Mouse (Mus musculus): ENCODE data around the gene Tmem95.

DNA sequence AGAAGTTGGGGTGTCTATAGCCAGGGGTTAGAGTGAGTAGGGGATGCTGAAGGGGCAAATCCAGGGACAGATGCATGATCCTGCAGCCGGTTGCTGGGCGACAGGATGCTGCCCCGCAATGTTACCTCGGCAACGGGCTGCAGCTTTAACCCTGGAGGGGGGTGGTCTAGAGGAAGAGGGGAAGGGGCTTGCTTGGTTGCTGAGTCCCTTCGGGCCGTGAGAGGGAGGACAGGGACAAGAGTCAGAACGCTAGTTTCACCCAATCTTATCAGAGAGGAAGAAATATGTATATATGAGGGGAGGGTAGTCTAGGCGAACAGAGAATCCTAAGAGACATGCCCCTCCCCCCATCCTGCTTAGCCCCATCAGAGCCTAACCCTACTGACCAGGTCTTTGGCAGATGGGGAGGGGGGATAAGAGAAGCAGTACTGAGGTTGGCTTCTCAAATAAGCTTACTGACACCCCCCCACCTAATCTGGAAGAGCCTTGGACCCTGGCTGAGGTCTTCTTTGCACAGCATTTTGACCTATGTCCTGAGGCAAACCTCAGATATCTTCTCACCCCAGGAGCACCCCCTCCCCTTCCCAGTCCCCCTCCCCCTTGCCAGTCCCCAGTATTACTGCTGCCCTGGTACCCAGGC, 42.4 kb downstream of the Tmem95 start:
- TF ChIP-seq POLR2A (IDR thresholded peaks at IDR 0.05; ENCODE audit: insufficient read depth, low read length) (no peak), EP300 (IDR thresholded peaks at IDR 0.05; ENCODE audit: insufficient read depth, low read depth, low read length) (no peak), CTCF (IDR thresholded peaks at IDR 0.05; ENCODE audit: low read depth, low read length) (no peak)

Data from ES-Bruce4 (cell line).